Mouse (Mus musculus) heart, embryonic 11.5 days (tissue): ENCODE measurements at regions not wholly inside any gene's neighbourhood (a gene's known extent, or its start where the extent isn't known, plus 50 kb on each side); places are given as distances from the start of the nearest gene placed in this dataset.

Experiments
- ATAC-seq: fragments of 200-750 bp; cut with Nextera tagmentation; replicated peaks from 2 replicates; pipeline ENCODE4 v1.8.0; 2017; ENCODE audit warnings: moderate library complexity; ENCODE audit not compliant: insufficient number of reproducible peaks, low FRiP score, low TSS enrichment
- H3K27ac ChIP-seq: fragments of 300-500 bp; sonication (generic); 2 replicates; pipeline ENCODE4 v1.5.1; 2014; ENCODE audit warnings: mild to moderate bottlenecking, low read depth, low read length
- H3K27me3 ChIP-seq: fragments of 300-500 bp; sonication (generic); 2 replicates; pipeline ENCODE4 v1.6.1; 2014; ENCODE audit warnings: mild to moderate bottlenecking, low read length, mixed read lengths; ENCODE audit not compliant: control insufficient read depth, insufficient read depth
- H3K36me3 ChIP-seq: fragments of 300-500 bp; sonication (generic); 2 replicates; pipeline ENCODE4 v1.6.1; 2014; ENCODE audit warnings: mild to moderate bottlenecking, low read length, moderate library complexity, mixed read lengths; ENCODE audit not compliant: control insufficient read depth, insufficient read depth
- H3K4me1 ChIP-seq: fragments of 300-500 bp; sonication (generic); 2 replicates; pipeline ENCODE4 v1.6.1; 2014; ENCODE audit warnings: low read length; ENCODE audit not compliant: control insufficient read depth, insufficient read depth
- H3K4me2 ChIP-seq: fragments of 300-500 bp; sonication (generic); 2 replicates; pipeline ENCODE4 v1.6.1; 2014; ENCODE audit warnings: mild to moderate bottlenecking, moderate library complexity
- H3K4me3 ChIP-seq: fragments of 300-500 bp; sonication (generic); 2 replicates; pipeline ENCODE4 v1.5.1; 2014; ENCODE audit warnings: low read depth, low read length
- H3K9ac ChIP-seq: fragments of 300-500 bp; sonication (generic); 2 replicates; pipeline ENCODE4 v1.6.1; 2014; ENCODE audit warnings: mild to moderate bottlenecking, low read depth, low read length, moderate library complexity
- H3K9me3 ChIP-seq: fragments of 300-500 bp; sonication (generic); replicated peaks from 2 replicates; pipeline ENCODE4 v1.6.1; 2016; ENCODE audit warnings: low read length; ENCODE audit not compliant: control insufficient read depth
- WGBS: fragments of 180-500 bp; shearing (Covaris S2); extraction: QIAGEN DNeasy Blood & Tissue Kit; methylation state at CpG from one replicate; pipeline ENCODE4 v1.1.7; 2014; ENCODE audit not compliant: insufficient replicate concordance; 5-methylcytosine and 5-hydroxymethylcytosine counted together

- Histone ChIP-seq H3K4me1 (no peaks in the 10 kb centered on the region), H3K4me3 (no peak overlapping the region), H3K27ac (no peak overlapping the region), H3K9me3 (no peaks in the 10 kb centered on the region), H3K36me3 (no peaks in the 10 kb centered on the region), H3K27me3 (no peaks in the 10 kb centered on the region), H3K9ac (no peak overlapping the region), H3K4me2 (no peak overlapping the region)
- no peak for ATAC-seq
- 77% methylated on average over 6 of the region's 6 CpGs for WGBS
Observed at GRCm38 (mm10) chr7:129533366-129533905, 58.2 kb upstream of the Wdr11 start.
